Mouse (Mus musculus) hindbrain, embryonic 16.5 days (tissue): ENCODE measurements around the gene Lef1. TPM values are rescaled to one million over a fixed set of nuclear protein-coding genes. Genes with fewer than 3 reads are reported as not detected.

Experiments
- ATAC-seq: fragments of 200-750 bp; cut with Nextera tagmentation; 2 replicates; pipeline ENCODE4 v1.8.0; 2017; ENCODE audit warnings: moderate TSS enrichment, moderate library complexity
- H3K27ac ChIP-seq: fragments of 300-500 bp; sonication (generic); 2 replicates; pipeline ENCODE4 v1.5.1; 2014; ENCODE audit warnings: low read depth, mild to moderate bottlenecking, control low read depth, low read length, moderate library complexity
- H3K27me3 ChIP-seq: fragments of 300-500 bp; sonication (generic); replicated peaks from 2 replicates; pipeline ENCODE4 v1.6.1; 2014; ENCODE audit warnings: low read length; ENCODE audit not compliant: control insufficient read depth, insufficient read depth
- H3K36me3 ChIP-seq: fragments of 300-500 bp; sonication (generic); 2 replicates; pipeline ENCODE4 v1.6.1; 2014; ENCODE audit warnings: mild to moderate bottlenecking, low read length, moderate library complexity, mixed read lengths; ENCODE audit not compliant: control insufficient read depth, insufficient read depth
- H3K4me1 ChIP-seq: fragments of 300-500 bp; sonication (generic); 2 replicates; pipeline ENCODE4 v1.6.1; 2014; ENCODE audit warnings: low read depth, low read length; ENCODE audit not compliant: control insufficient read depth, insufficient read depth
- H3K4me2 ChIP-seq: fragments of 300-500 bp; sonication (generic); 2 replicates; pipeline ENCODE4 v1.6.1; 2014; ENCODE audit warnings: mild to moderate bottlenecking, low read length, control low read depth, moderate library complexity
- H3K4me3 ChIP-seq: fragments of 300-500 bp; sonication (generic); 2 replicates; pipeline ENCODE4 v1.5.1; 2014; ENCODE audit warnings: mild to moderate bottlenecking, low read length, control low read depth, moderate library complexity
- H3K9ac ChIP-seq: fragments of 300-500 bp; sonication (generic); 2 replicates; pipeline ENCODE4 v1.6.1; 2014; ENCODE audit warnings: low read depth, mild to moderate bottlenecking, control low read depth, low read length, moderate library complexity
- H3K9me3 ChIP-seq: fragments of 300-500 bp; sonication (generic); 2 replicates; pipeline ENCODE4 v1.6.1; 2014; ENCODE audit warnings: mild to moderate bottlenecking, low read length, moderate library complexity; ENCODE audit not compliant: control insufficient read depth
- WGBS: fragments of 180-500 bp; shearing (Covaris S2); extraction: QIAGEN DNeasy Blood & Tissue Kit; methylation state at CpG from one replicate; pipeline ENCODE4 v1.1.7; 2014; 5-methylcytosine and 5-hydroxymethylcytosine counted together
- polyA plus RNA-seq: library from polyadenylated mRNA; unstranded; fragments of >200 nt; fragmentation: Nextera tagmentation; extraction: Ambion mirVana; gene quantifications from 2 replicates; pipeline ENCODE4 v1.2.1, GENCODE M21; 2015

Lef1 gene
- polyA plus RNA-seq, 1 experiment from 2014 or later: 8.0 TPM

DNA sequence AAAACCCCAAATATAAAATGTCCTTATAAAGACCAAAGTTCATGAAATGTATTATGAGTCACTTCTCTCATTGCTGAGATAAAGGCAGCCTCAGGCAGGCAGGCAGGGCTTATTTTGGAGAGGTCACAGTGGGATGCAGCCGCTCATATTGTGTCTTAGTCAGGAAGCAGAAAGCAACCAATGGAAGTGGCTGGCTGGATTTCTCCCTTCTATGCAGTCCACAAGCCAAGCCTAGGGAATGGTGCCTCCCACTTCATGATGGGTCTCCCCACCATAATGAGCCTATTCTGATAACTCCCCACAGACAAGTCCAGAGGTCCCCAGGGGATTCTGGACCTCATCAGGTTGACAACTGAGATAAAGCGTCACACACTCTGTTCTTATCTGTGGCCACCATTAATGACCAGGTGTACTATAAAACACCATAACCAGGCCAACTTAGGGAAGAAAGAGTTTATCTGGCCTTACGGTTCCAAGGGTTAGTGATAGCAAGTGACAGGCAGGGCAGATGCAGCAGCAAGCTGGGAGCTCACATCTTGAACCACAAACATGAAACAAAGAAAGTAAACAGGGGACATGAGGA is 145.2 kb downstream of the Lef1 start:
- H3K27ac ChIP-seq: no peak overlapping the region
- no peaks in the 10 kb centered on the region for H3K27me3 ChIP-seq
- H3K4me1 ChIP-seq: no peaks in the 10 kb centered on the region
- no peaks in the 10 kb centered on the region for H3K36me3 ChIP-seq
- H3K9ac ChIP-seq: no peak overlapping the region
- H3K9me3 ChIP-seq: no peaks in the 10 kb centered on the region
- no peak for ATAC-seq
- no peak overlapping the region for H3K4me2 ChIP-seq
- H3K4me3 ChIP-seq: no peak overlapping the region
- WGBS: 99% methylated on average over 3 of the region's 3 CpGs

DNA sequence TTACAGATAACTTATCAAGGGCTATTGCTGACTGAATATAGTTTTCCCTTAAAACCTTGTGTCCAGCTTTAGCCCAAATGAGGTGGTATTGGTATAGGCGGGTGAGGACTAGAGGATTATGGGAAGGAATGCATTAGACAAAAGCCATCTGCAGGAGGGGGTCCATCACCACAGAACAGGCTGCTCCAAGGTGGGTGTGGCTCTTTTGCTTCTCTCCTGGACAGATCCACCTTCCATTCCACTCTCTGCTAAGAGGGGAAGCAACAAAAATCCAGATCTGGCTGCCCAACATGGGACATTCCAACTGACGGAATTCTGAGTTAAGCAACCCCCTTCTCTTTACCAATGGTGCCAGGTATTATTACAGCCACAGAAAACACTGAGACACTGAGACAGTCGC is 148.7 kb downstream of the Lef1 start:
- no peak overlapping the region for H3K27ac ChIP-seq
- no peaks in the 10 kb centered on the region for H3K27me3 ChIP-seq
- WGBS: 92% methylated on average over 3 of the region's 3 CpGs
- H3K9ac ChIP-seq: no peak overlapping the region
- H3K4me2 ChIP-seq: no peak overlapping the region
- H3K9me3 ChIP-seq: 0 out of 2 replicates have a peak, but pooled peaks cover 2% of the 10 kb centered on the region
- H3K36me3 ChIP-seq: no peaks in the 10 kb centered on the region
- H3K4me3 ChIP-seq: no peak overlapping the region
- no peak for ATAC-seq
- H3K4me1 ChIP-seq: no peaks in the 10 kb centered on the region

DNA sequence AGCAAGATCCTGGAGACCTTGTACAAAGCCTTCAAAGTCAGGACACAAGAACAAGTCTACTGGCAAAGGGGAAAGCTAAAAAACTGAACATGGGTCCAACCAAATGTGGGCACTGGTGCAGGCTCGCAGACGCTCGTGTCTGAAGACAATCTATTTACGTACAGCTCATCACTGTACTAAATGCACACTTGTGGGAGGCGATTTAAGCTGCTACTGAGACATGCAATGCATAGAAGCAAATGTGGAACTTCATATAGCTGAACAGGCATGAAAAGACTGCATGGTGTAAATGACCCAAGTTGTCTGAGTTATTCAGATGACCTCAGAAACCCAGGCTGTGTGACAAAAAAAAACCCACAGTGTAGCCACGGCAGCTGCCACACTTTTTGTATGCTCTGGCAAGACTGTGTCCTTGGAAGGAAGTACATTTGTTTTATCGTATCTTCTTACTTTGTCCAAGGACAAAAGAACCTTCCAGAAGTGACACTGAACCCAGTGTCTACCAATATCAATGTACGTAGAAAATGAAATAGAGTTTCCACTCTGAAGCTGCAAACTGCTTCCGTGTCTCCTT is 149.2 kb downstream of the Lef1 start:
- Histone ChIP-seq H3K27me3 (no peaks in the 10 kb centered on the region), H3K4me3 (no peak overlapping the region), H3K4me1 (no peaks in the 10 kb centered on the region), H3K4me2 (no peak overlapping the region), H3K36me3 (no peaks in the 10 kb centered on the region), H3K27ac (no peak overlapping the region), H3K9me3 (0 out of 2 replicates have a peak, but pooled peaks cover 2% of the 10 kb centered on the region), H3K9ac (no peak overlapping the region)
- 90% methylated on average over 9 of the region's 9 CpGs for WGBS
- ATAC-seq: no peak

DNA sequence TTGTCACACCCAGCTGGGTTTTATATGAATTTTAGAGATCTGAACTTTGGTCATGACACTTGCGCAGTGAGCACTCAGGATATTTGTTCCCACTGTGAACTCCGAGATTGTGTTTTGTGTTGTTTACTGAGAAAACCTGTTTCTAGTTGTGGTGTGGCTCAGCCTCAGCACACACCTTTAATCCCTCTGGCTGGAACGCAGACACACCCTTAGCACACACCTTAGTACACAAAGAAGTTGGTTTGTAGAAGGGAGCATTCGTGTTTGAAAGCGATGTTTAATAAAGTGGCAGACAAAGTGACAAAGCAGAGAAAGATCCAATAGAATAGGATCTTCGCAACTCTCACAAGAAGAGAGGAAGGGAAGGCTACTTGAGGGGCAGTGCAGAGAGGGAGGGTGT is 150.1 kb downstream of the Lef1 start:
- no peaks in the 10 kb centered on the region for H3K36me3 ChIP-seq
- no peaks in the 10 kb centered on the region for H3K27me3 ChIP-seq
- H3K9me3 ChIP-seq: 0 out of 2 replicates have a peak, but pooled peaks cover 2% of the 10 kb centered on the region
- H3K9ac ChIP-seq: no peak overlapping the region
- no peak overlapping the region for H3K4me3 ChIP-seq
- H3K27ac ChIP-seq: no peak overlapping the region
- no peaks in the 10 kb centered on the region for H3K4me1 ChIP-seq
- H3K4me2 ChIP-seq: no peak overlapping the region
- ATAC-seq: no peak
- 97% methylated on average over 6 of the region's 6 CpGs for WGBS

DNA sequence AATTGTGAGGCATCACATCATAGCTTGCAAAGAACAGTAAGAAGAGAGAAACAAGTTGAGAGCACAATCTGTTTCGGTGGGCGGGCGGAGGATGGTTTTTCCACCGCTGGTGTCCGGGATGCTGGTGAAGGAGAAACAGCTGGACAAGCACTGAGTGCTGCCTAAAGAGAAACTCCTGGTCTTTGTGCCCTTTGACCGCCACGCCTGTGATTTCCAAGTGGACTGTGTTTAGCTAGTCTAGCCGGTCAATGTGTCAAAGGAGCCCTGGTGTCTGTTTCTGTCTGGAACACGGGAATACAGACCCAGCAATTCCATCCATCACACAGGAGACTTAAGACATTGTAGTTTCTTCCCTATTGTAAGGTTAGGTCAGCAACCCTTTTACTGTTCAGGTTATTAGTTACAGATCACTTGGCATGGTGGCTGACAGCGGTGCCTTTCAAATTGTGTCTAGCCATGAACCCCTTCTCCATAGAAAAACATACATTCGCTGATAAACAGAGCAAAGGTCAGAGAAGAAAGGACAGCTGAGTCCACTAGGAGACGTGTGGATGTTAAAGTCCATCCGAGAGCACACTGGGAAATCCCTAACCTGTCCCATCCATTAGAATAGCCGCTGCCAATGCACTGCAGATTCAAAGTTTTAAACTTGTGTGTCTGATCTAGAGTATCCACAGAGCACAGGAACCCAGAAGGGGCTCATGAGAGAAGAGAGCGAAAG is 153.7 kb downstream of the Lef1 start:
- H3K4me3 ChIP-seq: no peak overlapping the region
- H3K27ac ChIP-seq: no peak overlapping the region
- WGBS: 46% methylated on average over 15 of the region's 15 CpGs
- 0 out of 2 replicates have a peak, but pooled peaks cover 2% of the 10 kb centered on the region for H3K9me3 ChIP-seq
- no peaks in the 10 kb centered on the region for H3K27me3 ChIP-seq
- ATAC-seq: no peak
- no peak overlapping the region for H3K9ac ChIP-seq
- no peak overlapping the region for H3K4me2 ChIP-seq
- no peaks in the 10 kb centered on the region for H3K4me1 ChIP-seq
- no peaks in the 10 kb centered on the region for H3K36me3 ChIP-seq

DNA sequence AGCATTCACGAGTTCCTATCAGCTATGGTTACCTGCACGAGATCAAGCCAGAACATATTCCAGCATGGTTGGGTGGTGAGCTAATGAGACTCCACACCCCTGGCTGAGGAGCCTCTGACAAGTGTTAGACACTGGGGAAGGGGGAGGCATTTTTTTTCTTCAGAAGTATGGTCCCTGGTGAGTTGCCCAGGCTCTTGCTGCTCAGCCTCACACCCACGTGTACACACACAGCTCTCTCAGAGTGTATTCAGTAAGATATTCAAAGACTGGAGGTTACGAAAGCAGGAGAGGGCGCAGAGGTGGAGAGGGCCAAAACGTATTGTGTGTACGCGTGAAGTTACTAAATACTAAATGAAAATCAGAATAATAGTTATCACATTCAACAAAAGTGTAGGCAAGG is 155.2 kb downstream of the Lef1 start:
- Histone ChIP-seq H3K4me2 (no peak overlapping the region), H3K27me3 (no peaks in the 10 kb centered on the region)
- 92% methylated on average over 8 of the region's 8 CpGs for WGBS

DNA sequence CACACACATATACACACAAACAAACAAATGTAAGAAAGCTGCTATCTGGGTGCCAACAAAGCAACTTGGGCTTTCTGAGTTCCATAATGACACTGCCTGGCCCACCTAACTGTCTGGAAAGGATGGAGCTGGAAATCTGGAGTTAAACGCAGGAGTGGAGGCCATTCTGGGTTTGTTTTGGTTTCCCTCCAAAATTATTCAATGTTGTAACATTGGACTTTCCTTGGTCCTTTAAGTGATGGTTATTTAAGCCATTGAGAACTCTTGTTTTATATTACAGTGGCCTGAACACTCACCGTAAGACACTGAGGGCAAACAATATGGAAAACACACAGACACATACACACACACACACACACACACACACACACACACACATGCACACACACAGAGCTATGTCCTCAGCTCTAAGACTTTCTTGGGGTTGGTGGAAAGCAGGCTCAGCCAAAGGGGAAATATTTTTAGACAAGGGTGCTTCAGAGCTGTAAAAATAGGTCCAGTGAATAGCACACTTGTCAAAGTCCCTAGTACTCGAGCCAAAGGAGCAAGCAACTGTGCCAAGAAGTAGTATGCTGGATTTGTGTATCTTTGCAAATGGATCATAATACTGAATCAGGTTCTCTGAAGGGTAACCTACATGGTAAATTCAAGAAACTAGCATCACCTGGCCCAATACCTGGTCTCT is 156.2 kb downstream of the Lef1 start:
- Histone ChIP-seq H3K9ac (no peak overlapping the region), H3K27me3 (no peaks in the 10 kb centered on the region), H3K27ac (no peak overlapping the region), H3K4me3 (no peak overlapping the region), H3K36me3 (no peaks in the 10 kb centered on the region), H3K9me3 (no peaks in the 10 kb centered on the region), H3K4me1 (peaks cover 8% of the 10 kb centered on the region), H3K4me2 (no peak overlapping the region)
- 88% methylated on average over 3 of the region's 3 CpGs for WGBS
- ATAC-seq: no peak

More for the DNA sequence above, 155.2 kb downstream of the Lef1 start:
- H3K27ac ChIP-seq: no peak overlapping the region
- 0 out of 2 replicates have a peak, but pooled peaks cover 2% of the 10 kb centered on the region for H3K9me3 ChIP-seq
- no peaks in the 10 kb centered on the region for H3K36me3 ChIP-seq
- H3K9ac ChIP-seq: no peak overlapping the region
- no peak overlapping the region for H3K4me3 ChIP-seq
- ATAC-seq: no peak
- H3K4me1 ChIP-seq: no peaks in the 10 kb centered on the region; the same call in 1 of the 2 replicates

DNA sequence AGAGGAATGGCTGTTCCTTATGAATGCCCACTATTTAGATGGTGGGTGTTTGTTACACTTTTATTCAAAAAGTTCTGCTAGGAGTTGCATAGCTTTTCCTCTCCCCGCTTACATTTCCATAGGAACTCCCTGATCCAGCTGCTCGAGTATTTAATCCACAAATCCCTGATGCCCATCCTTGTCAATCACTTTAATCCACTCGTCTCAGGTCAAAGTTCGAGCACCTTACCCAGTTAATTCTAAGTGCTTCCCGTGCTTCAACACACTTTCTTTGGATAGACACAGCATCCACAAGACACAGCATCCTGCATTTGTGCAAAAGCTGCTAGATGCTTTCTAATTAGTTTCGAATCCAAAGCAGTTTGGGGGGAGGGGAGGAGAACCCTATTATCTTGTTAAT is 160.1 kb downstream of the Lef1 start:
- H3K27me3 ChIP-seq: no peaks in the 10 kb centered on the region
- H3K4me2 ChIP-seq: no peak overlapping the region
- 42% methylated on average over 6 of the region's 6 CpGs for WGBS
- H3K9me3 ChIP-seq: no peaks in the 10 kb centered on the region
- no peak overlapping the region for H3K9ac ChIP-seq
- no peak overlapping the region for H3K27ac ChIP-seq
- ATAC-seq: no peak
- no peaks in the 10 kb centered on the region for H3K36me3 ChIP-seq
- H3K4me1 ChIP-seq: peaks cover 10% of the 10 kb centered on the region
- no peak overlapping the region for H3K4me3 ChIP-seq

DNA sequence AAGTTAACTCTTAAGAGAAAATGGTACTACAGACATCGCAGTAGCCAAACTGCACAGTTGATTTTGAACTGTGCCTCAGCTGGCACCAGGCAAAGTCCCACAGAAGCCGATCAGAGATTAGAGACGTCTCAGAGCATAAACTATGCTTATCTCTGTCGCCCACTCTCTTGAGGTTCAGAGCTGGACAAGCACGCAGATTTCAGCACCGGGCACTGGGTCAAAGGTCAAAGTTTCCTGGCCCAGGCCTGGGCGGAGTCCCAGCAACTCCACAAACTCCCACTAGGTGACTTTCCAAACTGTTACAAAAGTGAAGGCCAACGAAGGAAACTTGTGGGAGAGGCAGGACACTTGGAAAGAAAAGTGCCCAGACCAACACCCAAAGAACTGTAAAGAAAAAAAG is 160.9 kb downstream of the Lef1 start:
- Histone ChIP-seq H3K9me3 (no peaks in the 10 kb centered on the region), H3K36me3 (no peaks in the 10 kb centered on the region), H3K4me2 (peak overlapping the region; percentile 87), H3K27me3 (no peaks in the 10 kb centered on the region), H3K4me1 (peaks cover 10% of the 10 kb centered on the region), H3K9ac (peak overlapping the region; percentile 56; the same call in 1 of the 2 replicates), H3K27ac (no peak overlapping the region), H3K4me3 (peak overlapping the region; percentile 57)
- no peak for ATAC-seq
- WGBS: 10% methylated on average over 8 of the region's 8 CpGs
